39 mouse cellular contexts compared by ENCODE assay signal in the genomic region with DNA sequence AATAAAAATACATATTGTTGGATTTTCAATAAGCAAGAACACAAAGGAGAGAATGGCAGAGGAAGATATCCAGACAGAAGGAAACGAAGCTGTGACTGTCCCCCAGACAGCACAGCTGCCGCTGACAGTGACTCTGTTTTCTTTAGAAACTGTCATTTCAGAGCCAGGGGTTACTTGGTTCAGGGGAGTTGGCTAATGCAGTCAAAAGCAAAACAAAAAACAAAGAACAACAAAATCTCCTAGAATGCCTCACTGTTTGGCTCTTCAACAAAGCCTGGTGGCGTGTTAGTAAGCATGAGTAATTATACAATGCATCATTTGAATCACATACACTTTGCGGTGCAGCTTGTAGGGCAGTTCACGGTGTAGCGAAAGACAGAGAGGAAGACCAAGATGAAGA. TPM values are rescaled to one million over a fixed set of nuclear protein-coding genes. Genes with fewer than 3 reads are reported as not detected.
DNase-seq lines count a peak whose midpoint lies in the region; ATAC-seq and TF ChIP-seq lines count a peak whose summit lies in the region.
"Had no signal": no experiment of that assay in that cellular context is flagged by ENCODE, and none has a peak within 500 bp of the region (broad histone marks: within the 10 kb centered on the region; RNA-seq: fewer than 3 reads in every experiment).

No protein-coding gene starts in this region.

- no peak for TF ChIP-seq CTCF in kidney, postnatal 0 days (IDR thresholded peaks at IDR 0.05; ENCODE audit: low read depth)
- TF ChIP-seq CTCF in lung, postnatal 0 days (IDR thresholded peaks at IDR 0.05), result no peak

- H3K4me2 ChIP-seq in kidney, postnatal 0 days (ENCODE audit: low read length), result no peak overlapping the region
- no peak overlapping the region for H3K4me2 ChIP-seq in lung, postnatal 0 days (replicated peaks; ENCODE audit: low read depth, low read length)
- H3K4me2 ChIP-seq in hindbrain, embryonic 16.5 days (ENCODE audit: low read length), result peak overlapping the region; percentile 10; the same call in 1 of the 2 replicates
- H3K4me2 ChIP-seq: embryonic facial prominence, embryonic 15.5 days; forebrain, embryonic 13.5 days; heart, embryonic 12.5 days; liver, embryonic 12.5 days; midbrain, embryonic 12.5 days; neural tube, embryonic 12.5 days had no signal

- H3K36me3 ChIP-seq in kidney, postnatal 0 days (ENCODE audit: insufficient read depth, low read length), result no peaks in the 10 kb centered on the region
- H3K36me3 ChIP-seq in lung, postnatal 0 days (ENCODE audit: insufficient read depth, low read length), result no peaks in the 10 kb centered on the region
- no peaks in the 10 kb centered on the region for H3K36me3 ChIP-seq in hindbrain, embryonic 16.5 days (ENCODE audit: control insufficient read depth, insufficient read depth, low read length)
- H3K36me3 ChIP-seq: embryonic facial prominence, embryonic 10.5 days; embryonic facial prominence, embryonic 15.5 days; heart, embryonic 12.5 days; liver, embryonic 12.5 days; midbrain, embryonic 12.5 days; neural tube, embryonic 12.5 days had no signal

- WGBS in kidney, postnatal 0 days, result 55% methylated on average over 6 of the region's 6 CpGs
- 47% methylated on average over 6 of the region's 6 CpGs for WGBS in lung, postnatal 0 days
- WGBS in hindbrain, embryonic 16.5 days, result 49% methylated on average over 6 of the region's 6 CpGs

- H3K9ac ChIP-seq in kidney, postnatal 0 days (ENCODE audit: low read depth, low read length), result no peak overlapping the region
- no peak overlapping the region for H3K9ac ChIP-seq in lung, postnatal 0 days (replicated peaks; ENCODE audit: low read depth)
- H3K9ac ChIP-seq in hindbrain, embryonic 16.5 days (ENCODE audit: low read depth, low read length), result no peak overlapping the region
- H3K9ac ChIP-seq: embryonic facial prominence, embryonic 15.5 days; forebrain, embryonic 13.5 days; heart, embryonic 12.5 days; liver, embryonic 12.5 days; liver, postnatal 0 days; midbrain, embryonic 12.5 days; neural tube, embryonic 12.5 days had no signal

- H3K4me1 ChIP-seq in kidney, postnatal 0 days (replicated peaks; ENCODE audit: insufficient read depth, low read length), result no peaks in the 10 kb centered on the region
- H3K4me1 ChIP-seq in lung, postnatal 0 days (ENCODE audit: insufficient read depth, low read depth, low read length), result peaks cover 5% of the 10 kb centered on the region; the same call in 1 of the 2 replicates
- H3K4me1 ChIP-seq in hindbrain, embryonic 16.5 days (ENCODE audit: control insufficient read depth, insufficient read depth, low read depth, low read length), result no peaks in the 10 kb centered on the region
- H3K4me1 ChIP-seq: embryonic facial prominence, embryonic 15.5 days; liver, embryonic 12.5 days had no signal

- no peak for TF ChIP-seq EP300 in lung, postnatal 0 days (IDR thresholded peaks at IDR 0.05)

- H3K9me3 ChIP-seq in kidney, postnatal 0 days (replicated peaks; ENCODE audit: low read length), result no peaks in the 10 kb centered on the region
- no peaks in the 10 kb centered on the region for H3K9me3 ChIP-seq in lung, postnatal 0 days (ENCODE audit: low read length)
- no peaks in the 10 kb centered on the region for H3K9me3 ChIP-seq in hindbrain, embryonic 16.5 days (ENCODE audit: control insufficient read depth, low read length)
- H3K9me3 ChIP-seq: embryonic facial prominence, embryonic 10.5 days; embryonic facial prominence, embryonic 15.5 days; forebrain, embryonic 13.5 days; heart, embryonic 12.5 days; liver, embryonic 12.5 days; megakaryocyte, embryonic 14.5 days; midbrain, embryonic 12.5 days; neural tube, embryonic 12.5 days had no signal

- no peak overlapping the region for H3K4me3 ChIP-seq in kidney, postnatal 0 days (replicated peaks; ENCODE audit: low read depth, low read length)
- no peak overlapping the region for H3K4me3 ChIP-seq in lung, postnatal 0 days (ENCODE audit: low read depth, low read length)
- no peak overlapping the region for H3K4me3 ChIP-seq in hindbrain, embryonic 16.5 days (ENCODE audit: low read length)
- H3K4me3 ChIP-seq: embryonic facial prominence, embryonic 10.5 days; embryonic facial prominence, embryonic 15.5 days; forebrain, embryonic 13.5 days; gastrocnemius, adult 2 months; heart, adult 2 months; heart, embryonic 12.5 days; liver, embryonic 12.5 days; megakaryocyte, embryonic 14.5 days; midbrain, embryonic 12.5 days; neural tube, embryonic 12.5 days had no signal

- peak; percentile 58 for ATAC-seq in frontal cortex, adult (ENCODE audit: low TSS enrichment)
- ATAC-seq in kidney, postnatal 0 days (replicated peaks; ENCODE audit: low FRiP score, low read depth), result no peak
- no peak for ATAC-seq in lung, postnatal 0 days
- ATAC-seq in hindbrain, embryonic 16.5 days, result no peak
- no peak for ATAC-seq in monocyte, adult 5-6 weeks (replicated peaks; ENCODE audit: insufficient number of reproducible peaks, low FRiP score, low TSS enrichment, poor library complexity, severe bottlenecking)
- ATAC-seq: forebrain, embryonic 13.5 days; liver, embryonic 12.5 days; liver, postnatal 0 days had no signal

- no peaks in the 10 kb centered on the region for H3K27me3 ChIP-seq in kidney, postnatal 0 days (ENCODE audit: insufficient read depth, low read length)
- H3K27me3 ChIP-seq in lung, postnatal 0 days (replicated peaks; ENCODE audit: insufficient read depth, low read length), result no peaks in the 10 kb centered on the region
- H3K27me3 ChIP-seq in hindbrain, embryonic 16.5 days (replicated peaks; ENCODE audit: control insufficient read depth, insufficient read depth, low read length), result no peaks in the 10 kb centered on the region; the same call in 1 of the 2 replicates
- H3K27me3 ChIP-seq: embryonic facial prominence, embryonic 15.5 days; forebrain, embryonic 13.5 days; heart, embryonic 12.5 days; liver, embryonic 12.5 days; megakaryocyte, embryonic 14.5 days; neural tube, embryonic 12.5 days had no signal

- no peak for DNase-seq in frontal cortex, postnatal 25 days (ENCODE audit: low spot score in 2 of 2)
- DNase-seq in kidney, postnatal 0 days (ENCODE audit: low spot score), result peak; percentile 40
- DNase-seq in kidney, adult 9 months, result no peak
- DNase-seq in lung, postnatal 0 days (ENCODE audit: low spot score), result peak; percentile 64
- DNase-seq in lung, postnatal 4 days, result no peak
- DNase-seq: adrenal gland, postnatal 25 days; cerebellum, adult 8-10 months; cerebellum, postnatal 25 days; gastrocnemius, adult 2 months; heart, adult 2 months; heart, postnatal 4 days; kidney, adult 18-20 months; layer of hippocampus, postnatal 36 days; left cerebral cortex, postnatal 4 days; liver, postnatal 0 days; lung, postnatal 14 days; right cerebral cortex, postnatal 4 days; thymus, adult 2 months; thymus, postnatal 36 days had no signal

- no peak overlapping the region for H3K27ac ChIP-seq in kidney, postnatal 0 days
- no peak overlapping the region for H3K27ac ChIP-seq in lung, postnatal 0 days (ENCODE audit: low read length)
- H3K27ac ChIP-seq in hindbrain, embryonic 16.5 days (ENCODE audit: low read depth, low read length), result no peak overlapping the region
- H3K27ac ChIP-seq: embryonic facial prominence, embryonic 10.5 days; embryonic facial prominence, embryonic 15.5 days; forebrain, embryonic 13.5 days; gastrocnemius, adult 2 months; heart, adult 2 months; liver, embryonic 12.5 days; midbrain, embryonic 12.5 days; neural tube, embryonic 12.5 days; stomach, postnatal 0 days had no signal

RNA-seq across cellular contexts. Expression of gene Gng11, which starts 4.4 kb away (rescaled TPM):
- 107 and 129 TPM in 2 replicates for polyA plus RNA-seq in kidney, postnatal 0 days (2015; fragmentation: Nextera tagmentation; extraction: Ambion mirVana)
- 224 and 242 TPM in 2 replicates for polyA plus RNA-seq in lung, postnatal 0 days (2015; fragmentation: Nextera tagmentation; extraction: Ambion mirVana)
- polyA plus RNA-seq in hindbrain, embryonic 16.5 days (2015; fragmentation: Nextera tagmentation; extraction: Ambion mirVana), result 26.4 and 27.8 TPM in 2 replicates
- total RNA-seq in monocyte, adult 5-6 weeks (2017), result 2.9 to 80.3 TPM (median 5.3 TPM) in 3 replicates
- total RNA-seq: MEL had no signal

RNA-seq across cellular contexts. Expression of gene Gngt1, which starts 5.7 kb away (rescaled TPM):
- 0.09 TPM in 1 of 2 replicates, not detected in the other for polyA plus RNA-seq in kidney, postnatal 0 days (2015; fragmentation: Nextera tagmentation; extraction: Ambion mirVana)
- polyA plus RNA-seq in lung, postnatal 0 days (2015; fragmentation: Nextera tagmentation; extraction: Ambion mirVana), result not detected in 2 replicates
- not detected in 2 replicates for polyA plus RNA-seq in hindbrain, embryonic 16.5 days (2015; fragmentation: Nextera tagmentation; extraction: Ambion mirVana)
- 0.32 to 1.8 TPM in 2 of 3 replicates, not detected in the other for total RNA-seq in monocyte, adult 5-6 weeks (2017)
- total RNA-seq: adrenal gland, postnatal 25 days; gastrocnemius, adult 2 months; gastrocnemius, postnatal 4 days; heart, adult 2 months; heart, postnatal 4 days; layer of hippocampus, postnatal 36 days; left cerebral cortex, postnatal 4 days; MEL had no signal
- polyA plus RNA-seq: embryonic facial prominence, embryonic 10.5 days; forebrain, embryonic 13.5 days; frontal cortex, adult 2 months; heart, adult 2 months; heart, embryonic 12.5 days; heart, postnatal 0 days; intestine, embryonic 14.5 days; large intestine, adult 2 months; limb, embryonic 14.5 days; midbrain, embryonic 12.5 days; neural tube, embryonic 12.5 days; spleen, adult 2 months; thymus, adult 2 months had no signal

RNA-seq across cellular contexts. Expression of gene Tfpi2, which starts 10.6 kb away (rescaled TPM):
- 5.5 and 6.3 TPM in 2 replicates for polyA plus RNA-seq in kidney, postnatal 0 days (2015; fragmentation: Nextera tagmentation; extraction: Ambion mirVana)
- polyA plus RNA-seq in lung, postnatal 0 days (2015; fragmentation: Nextera tagmentation; extraction: Ambion mirVana), result 6.9 and 7.0 TPM in 2 replicates
- polyA plus RNA-seq in hindbrain, embryonic 16.5 days (2015; fragmentation: Nextera tagmentation; extraction: Ambion mirVana), result 0.49 and 1.1 TPM in 2 replicates
- not detected in 3 replicates for total RNA-seq in monocyte, adult 5-6 weeks (2017)
- total RNA-seq: layer of hippocampus, postnatal 36 days; left cerebral cortex, postnatal 4 days; MEL had no signal

Comparison
In these comparisons a context has a peak if more than half of its experiments do, and no peak if none do; other contexts are left out.
1. DNase-seq: peak in kidney, postnatal 0 days (single experiment) and lung, postnatal 0 days (single experiment); none in frontal cortex, postnatal 25 days (0 of 2), kidney, adult 9 months (single experiment) and lung, postnatal 4 days (0 of 2).